Mouse (Mus musculus) kidney, adult 2 months (tissue): ENCODE measurements around the gene Prcc.

Experiments used
- CTCF ChIP-seq: fragments of 200-500 bp; conservative IDR thresholded peaks from 2 replicates; pipeline ENCODE4 v1.5.1; 2011; ENCODE audit warnings: low read depth, mild to moderate bottlenecking, control low read depth, low read length, moderate library complexity, mixed read lengths; ENCODE audit not compliant: insufficient read depth, insufficient read length
- POLR2A ChIP-seq: fragments of 200-500 bp; IDR thresholded peaks from one replicate; pipeline ENCODE4 v1.6.1; 2011; ENCODE audit warnings: low read depth, low read length, control low read depth

- TF ChIP-seq CTCF (no peak), POLR2A (no peak)
Measured at GRCm38 (mm10) chr3:87893367-87893905, 8.0 kb upstream of the Prcc start.
